Comparison of ENCODE assay signal across 11 mouse cellular contexts in the genomic region with DNA sequence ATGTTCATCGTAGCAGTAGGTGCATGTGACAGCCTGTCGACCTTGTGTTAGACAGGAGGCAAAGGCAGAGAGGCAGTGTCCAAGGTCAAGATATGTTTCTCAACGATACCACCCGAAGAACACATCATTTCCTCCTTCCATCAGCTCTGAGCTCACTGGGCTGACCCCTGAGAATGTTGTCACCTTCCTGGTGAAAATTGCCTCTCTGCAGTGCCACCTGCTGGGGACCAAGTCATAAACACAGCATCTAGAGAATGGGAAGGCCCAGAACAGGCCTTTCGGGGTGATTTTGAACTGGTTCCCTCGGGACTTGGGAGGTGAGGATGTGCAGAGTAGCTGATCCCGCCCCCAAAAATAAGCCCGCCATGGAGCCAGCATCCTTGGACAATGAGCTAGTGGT. TPM values are rescaled to one million over a fixed set of nuclear protein-coding genes. Genes with fewer than 3 reads are reported as not detected.
A peak's percentile ranks its signal among the peaks of the same experiment; 100 is the strongest.
DNase-seq lines count a peak whose midpoint lies in the region; ATAC-seq and TF ChIP-seq lines count a peak whose summit lies in the region.
"Had no signal": no experiment of that assay in that cellular context is flagged by ENCODE, and none has a peak within 500 bp of the region (broad histone marks: within the 10 kb centered on the region; RNA-seq: fewer than 3 reads in every experiment).

No protein-coding gene starts in this region.

- H3K4me2 ChIP-seq in intestine, postnatal 0 days (replicated peaks; ENCODE audit: low read depth), result no peak overlapping the region
- no peak overlapping the region for H3K4me2 ChIP-seq in intestine, embryonic 16.5 days (ENCODE audit: low read depth, low read length)
- H3K4me2 ChIP-seq in midbrain, embryonic 11.5 days, result no peak overlapping the region
- no peak overlapping the region for H3K4me2 ChIP-seq in midbrain, embryonic 16.5 days (ENCODE audit: low read length)
- H3K4me2 ChIP-seq: hindbrain, embryonic 12.5 days had no signal

- H3K27me3 ChIP-seq in intestine, postnatal 0 days (replicated peaks; ENCODE audit: control insufficient read depth, insufficient read depth, low read length), result no peaks in the 10 kb centered on the region
- no peaks in the 10 kb centered on the region for H3K27me3 ChIP-seq in intestine, embryonic 16.5 days (replicated peaks; ENCODE audit: control insufficient read depth, insufficient read depth, low read length)
- H3K27me3 ChIP-seq in midbrain, embryonic 11.5 days (ENCODE audit: control insufficient read depth, insufficient read depth, low read length), result no peaks in the 10 kb centered on the region
- H3K27me3 ChIP-seq in midbrain, embryonic 16.5 days (ENCODE audit: control insufficient read depth, insufficient read depth, low read depth, low read length), result no peaks in the 10 kb centered on the region
- no peaks in the 10 kb centered on the region for H3K27me3 ChIP-seq in forebrain, embryonic 10.5 days (ENCODE audit: poor library complexity, severe bottlenecking)
- H3K27me3 ChIP-seq: hindbrain, embryonic 12.5 days had no signal

- no peaks in the 10 kb centered on the region for H3K9me3 ChIP-seq in intestine, postnatal 0 days (ENCODE audit: control insufficient read depth)
- H3K9me3 ChIP-seq in intestine, embryonic 16.5 days (ENCODE audit: control insufficient read depth, low read length), result no peaks in the 10 kb centered on the region
- no peaks in the 10 kb centered on the region for H3K9me3 ChIP-seq in midbrain, embryonic 11.5 days (ENCODE audit: control insufficient read depth, low read length)
- no peaks in the 10 kb centered on the region for H3K9me3 ChIP-seq in midbrain, embryonic 16.5 days (replicated peaks; ENCODE audit: control insufficient read depth, low read length, poor library complexity, severe bottlenecking)
- 0 out of 2 replicates have a peak, but pooled peaks cover 3% of the 10 kb centered on the region for H3K9me3 ChIP-seq in forebrain, embryonic 10.5 days
- H3K9me3 ChIP-seq: hindbrain, embryonic 12.5 days had no signal

- no peak overlapping the region for H3K27ac ChIP-seq in intestine, postnatal 0 days (ENCODE audit: low read depth, low read length)
- H3K27ac ChIP-seq in intestine, embryonic 16.5 days (ENCODE audit: low read length), result no peak overlapping the region
- H3K27ac ChIP-seq in midbrain, embryonic 11.5 days (ENCODE audit: low read depth, low read length), result no peak overlapping the region
- no peak overlapping the region for H3K27ac ChIP-seq in midbrain, embryonic 16.5 days (ENCODE audit: low read length)
- H3K27ac ChIP-seq in forebrain, embryonic 10.5 days, result no peak overlapping the region
- H3K27ac ChIP-seq: hindbrain, embryonic 12.5 days; macrophage had no signal

- no peak overlapping the region for H3K4me3 ChIP-seq in intestine, postnatal 0 days (ENCODE audit: low read depth, low read length)
- no peak overlapping the region for H3K4me3 ChIP-seq in intestine, embryonic 16.5 days (ENCODE audit: low read length)
- H3K4me3 ChIP-seq in midbrain, embryonic 11.5 days (ENCODE audit: low read depth, low read length), result no peak overlapping the region
- H3K4me3 ChIP-seq in midbrain, embryonic 16.5 days (ENCODE audit: low read depth, low read length), result no peak overlapping the region
- H3K4me3 ChIP-seq in forebrain, embryonic 10.5 days, result no peak overlapping the region
- H3K4me3 ChIP-seq: hindbrain, embryonic 12.5 days had no signal

- peak; percentile 45 for TF ChIP-seq CTCF in intestine, postnatal 0 days (IDR thresholded peaks at IDR 0.05; ENCODE audit: low read depth)

- DNase-seq in midbrain, embryonic 11.5 days (ENCODE audit: low spot score, missing footprints), result peak; percentile 64
- DNase-seq in R1 (ENCODE audit: low read depth, low spot score), result peak; percentile 65
- DNase-seq in layer of hippocampus, postnatal 36 days, result no peak
- no peak for DNase-seq in forebrain, embryonic 10.5 days (ENCODE audit: extremely low spot score, low spot score)
- DNase-seq: thymus, postnatal 36 days had no signal

- no peaks in the 10 kb centered on the region for H3K36me3 ChIP-seq in intestine, postnatal 0 days (ENCODE audit: control insufficient read depth, insufficient read depth)
- no peaks in the 10 kb centered on the region for H3K36me3 ChIP-seq in intestine, embryonic 16.5 days (ENCODE audit: control insufficient read depth, insufficient read depth, low read length)
- no peaks in the 10 kb centered on the region for H3K36me3 ChIP-seq in midbrain, embryonic 11.5 days (ENCODE audit: control insufficient read depth, insufficient read depth, low read length)
- H3K36me3 ChIP-seq in midbrain, embryonic 16.5 days (ENCODE audit: control insufficient read depth, insufficient read depth, low read length), result no peaks in the 10 kb centered on the region
- H3K36me3 ChIP-seq in forebrain, embryonic 10.5 days (replicated peaks), result 0 out of 2 replicates have a peak, but pooled peaks cover 2% of the 10 kb centered on the region
- H3K36me3 ChIP-seq: hindbrain, embryonic 12.5 days had no signal

- ATAC-seq in intestine, postnatal 0 days, result no peak
- no peak for ATAC-seq in intestine, embryonic 16.5 days
- no peak for ATAC-seq in midbrain, embryonic 11.5 days (ENCODE audit: low FRiP score)
- no peak for ATAC-seq in midbrain, embryonic 16.5 days
- ATAC-seq in granulocyte monocyte progenitor cell, adult 5-6 weeks (replicated peaks; ENCODE audit: poor library complexity, severe bottlenecking), result peak; percentile 56

- H3K9ac ChIP-seq in intestine, postnatal 0 days (ENCODE audit: low read depth, low read length), result no peak overlapping the region
- H3K9ac ChIP-seq in intestine, embryonic 16.5 days (ENCODE audit: low read depth, low read length), result no peak overlapping the region
- H3K9ac ChIP-seq in midbrain, embryonic 11.5 days (ENCODE audit: low read length), result no peak overlapping the region
- H3K9ac ChIP-seq in midbrain, embryonic 16.5 days (ENCODE audit: low read depth, low read length), result no peak overlapping the region
- H3K9ac ChIP-seq: hindbrain, embryonic 12.5 days had no signal

- H3K4me1 ChIP-seq in intestine, postnatal 0 days (replicated peaks; ENCODE audit: control insufficient read depth, insufficient read depth, low read length), result no peaks in the 10 kb centered on the region
- H3K4me1 ChIP-seq in intestine, embryonic 16.5 days (ENCODE audit: control insufficient read depth, insufficient read depth, low read length), result no peaks in the 10 kb centered on the region
- no peaks in the 10 kb centered on the region for H3K4me1 ChIP-seq in midbrain, embryonic 11.5 days (ENCODE audit: control insufficient read depth, insufficient read depth, low read length)
- no peaks in the 10 kb centered on the region for H3K4me1 ChIP-seq in midbrain, embryonic 16.5 days (ENCODE audit: control insufficient read depth, insufficient read depth, low read length)
- no peaks in the 10 kb centered on the region for H3K4me1 ChIP-seq in forebrain, embryonic 10.5 days
- H3K4me1 ChIP-seq: hindbrain, embryonic 12.5 days had no signal

- WGBS in intestine, postnatal 0 days, result 78% methylated on average over 8 of the region's 8 CpGs
- WGBS in intestine, embryonic 16.5 days, result 77% methylated on average over 8 of the region's 8 CpGs
- 86% methylated on average over 8 of the region's 8 CpGs for WGBS in midbrain, embryonic 11.5 days
- WGBS in midbrain, embryonic 16.5 days, result 88% methylated on average over 8 of the region's 8 CpGs
- WGBS in forebrain, embryonic 10.5 days, result 91% methylated on average over 8 of the region's 8 CpGs

RNA-seq across cellular contexts. Expression of gene Glt1d1, which starts 48.4 kb away (rescaled TPM):
- 0.04 TPM in 1 of 2 replicates, not detected in the other for polyA plus RNA-seq in intestine, postnatal 0 days (2015; fragmentation: Nextera tagmentation; extraction: Ambion mirVana)
- polyA plus RNA-seq in intestine, embryonic 16.5 days (2015; fragmentation: Nextera tagmentation; extraction: Ambion mirVana), result 0.13 and 0.43 TPM in 2 replicates
- polyA plus RNA-seq in midbrain, embryonic 11.5 days (2014; fragmentation: Nextera tagmentation; extraction: Ambion mirVana), result 0.33 and 1.1 TPM in 2 replicates
- polyA plus RNA-seq in midbrain, embryonic 16.5 days (2015; fragmentation: Nextera tagmentation; extraction: Ambion mirVana), result 1.7 TPM in 2 replicates
- 5.6 and 7.6 TPM in 2 replicates for total RNA-seq in granulocyte monocyte progenitor cell, adult 5-6 weeks (2014; fragmentation: Nextera tagmentation)
- total RNA-seq in granulocyte monocyte progenitor cell, adult 5-6 weeks (2017), result 7.2 and 7.5 TPM in 2 replicates
- total RNA-seq in layer of hippocampus, postnatal 36 days (2021), result 10 to 100 TPM; 20.6 to 26.7 TPM
- 1.2 and 1.9 TPM in 2 replicates for polyA plus RNA-seq in forebrain, embryonic 10.5 days (2016; fragmentation: Nextera tagmentation; extraction: Ambion mirVana)

RNA-seq across cellular contexts. Expression of gene Slc15a4, which starts 49.0 kb away (rescaled TPM):
- polyA plus RNA-seq in intestine, postnatal 0 days (2015; fragmentation: Nextera tagmentation; extraction: Ambion mirVana), result 6.9 and 8.6 TPM in 2 replicates
- polyA plus RNA-seq in intestine, embryonic 16.5 days (2015; fragmentation: Nextera tagmentation; extraction: Ambion mirVana), result 15.2 and 19.7 TPM in 2 replicates
- 21.0 and 23.1 TPM in 2 replicates for polyA plus RNA-seq in midbrain, embryonic 11.5 days (2014; fragmentation: Nextera tagmentation; extraction: Ambion mirVana)
- polyA plus RNA-seq in midbrain, embryonic 16.5 days (2015; fragmentation: Nextera tagmentation; extraction: Ambion mirVana), result 26.3 and 31.1 TPM in 2 replicates
- 22.5 and 42.2 TPM in 2 replicates for total RNA-seq in granulocyte monocyte progenitor cell, adult 5-6 weeks (2014; fragmentation: Nextera tagmentation)
- 25.2 and 105 TPM in 2 replicates for total RNA-seq in granulocyte monocyte progenitor cell, adult 5-6 weeks (2017)
- 10 to 100 TPM; 30.4 to 35.3 TPM for total RNA-seq in layer of hippocampus, postnatal 36 days (2021)
- polyA plus RNA-seq in forebrain, embryonic 10.5 days (2016; fragmentation: Nextera tagmentation; extraction: Ambion mirVana), result 25.3 and 25.9 TPM in 2 replicates

Comparison
In these comparisons a context has a peak if more than half of its experiments do, and no peak if none do; other contexts are left out.
1. DNase-seq: peak in midbrain, embryonic 11.5 days (single experiment) and R1 (single experiment); none in layer of hippocampus, postnatal 36 days (0 of 2) and forebrain, embryonic 10.5 days (single experiment).